Mouse (Mus musculus): ENCODE data around the gene Serinc2.

DNA sequence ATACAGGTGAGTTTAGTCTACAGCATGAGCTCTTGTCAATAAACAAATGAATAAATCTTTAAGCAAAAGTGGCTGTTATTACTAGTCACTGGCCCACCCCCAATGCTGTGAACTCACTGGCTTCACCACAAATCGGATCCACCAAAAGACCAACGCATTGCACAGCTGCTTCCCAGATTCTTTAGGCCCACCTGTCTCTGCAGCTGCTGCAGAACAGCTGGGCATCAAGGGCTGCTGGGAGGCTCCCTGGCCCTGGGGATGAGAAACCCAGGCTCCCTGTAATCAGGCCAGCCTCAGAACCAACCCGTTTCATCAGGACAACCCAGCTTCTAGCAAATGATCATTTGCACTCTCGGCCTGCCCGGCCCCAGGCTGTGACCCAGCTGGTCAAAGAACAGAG lies 3.9 kb upstream of the Serinc2 start:
- TF ChIP-seq TAL1 (IDR thresholded peaks at IDR 0.05; ENCODE audit: low read length) (no peak), GATA1 (IDR thresholded peaks at IDR 0.05; ENCODE audit: low read length) (no peak)
